Mouse (Mus musculus) G1E (cell line): ENCODE measurements around the gene Lrtm1. TPM values are rescaled to one million over a fixed set of nuclear protein-coding genes. Genes with fewer than 3 reads are reported as not detected.

Experiments
- ATAC-seq: 2 replicates; pipeline ENCODE4 v1.8.0; 2016; ENCODE audit warnings: mild to moderate bottlenecking; ENCODE audit not compliant: insufficient number of reproducible peaks, poor library complexity, low FRiP score, severe bottlenecking; ENCODE audit errors: extremely low read depth
- DNase-seq: peaks from one replicate; pipeline ENCODE4 v3.0.0; 2012; ENCODE audit warnings: low spot score
- H3K27me3 ChIP-seq: 2 replicates; pipeline ENCODE4 v1.6.1; 2012; ENCODE audit warnings: mild to moderate bottlenecking, low read length, inconsistent platforms; ENCODE audit not compliant: insufficient read depth
- H3K36me3 ChIP-seq: replicated peaks from 2 replicates; pipeline ENCODE3; 2012; ENCODE audit warnings: mild to moderate bottlenecking, inconsistent platforms
- H3K4me1 ChIP-seq: 2 replicates; pipeline ENCODE4 v1.6.1; 2012; ENCODE audit warnings: low read depth, low read length, inconsistent platforms, mixed read lengths; ENCODE audit not compliant: insufficient read depth
- H3K4me3 ChIP-seq: 2 replicates; pipeline ENCODE4 v1.5.1; 2012; ENCODE audit warnings: low read depth, mild to moderate bottlenecking, inconsistent platforms, low read length, moderate library complexity, mixed read lengths
- H3K9me3 ChIP-seq: replicated peaks from 2 replicates; pipeline ENCODE4 v1.6.1; 2012; ENCODE audit warnings: inconsistent platforms
- CTCF ChIP-seq: IDR thresholded peaks from 2 replicates; pipeline ENCODE4 v1.5.1; 2012; ENCODE audit warnings: low read depth, low read length, inconsistent platforms, mixed read lengths
- GATA1 ChIP-seq: IDR thresholded peaks from 2 replicates; pipeline ENCODE4 v1.6.1; 2012; ENCODE audit warnings: borderline replicate concordance, low read length, inconsistent platforms, mixed read lengths
- GATA2 ChIP-seq: IDR thresholded peaks from 2 replicates; pipeline ENCODE4 v1.6.1; 2012; ENCODE audit warnings: low read depth, low read length, inconsistent platforms, borderline replicate concordance
- POLR2AphosphoS5 ChIP-seq: IDR thresholded peaks from 2 replicates; pipeline ENCODE4 v1.6.1; 2012; ENCODE audit warnings: low read depth, low read length, inconsistent platforms; ENCODE audit not compliant: insufficient replicate concordance
- TAL1 ChIP-seq: conservative IDR thresholded peaks from 2 replicates; pipeline ENCODE4 v1.6.1; 2012; ENCODE audit warnings: low read depth, low read length, inconsistent platforms, mixed read lengths
- polyA plus RNA-seq: library from polyadenylated mRNA; stranded (reverse); fragments of >175 nt; gene quantifications from 2 replicates; pipeline ENCODE4 v1.2.3, GENCODE M21; 2012
- total RNA-seq, 2 experiments: library from RNA; stranded (forward) in 1 of 2; stranded (reverse) in 1 of 2; fragments of 200-1000 nt in 1 of 2; fragments of >200 nt in 1 of 2; fragmentation: Nextera tagmentation in 1 of 2; gene quantifications; 2 replicates each; pipeline ENCODE4 v1.2.3; 2014 to 2017

Gene Lrtm1
- total and polyA plus RNA-seq, 3 experiments: 0.16 TPM; not detected in 2

- TF ChIP-seq POLR2AphosphoS5 (no peak), GATA2 (no peak), CTCF (no peak), TAL1 (no peak), GATA1 (no peak)
- peaks cover 18% of the 10 kb centered on the region for H3K9me3 ChIP-seq
- H3K4me3 ChIP-seq: no peak overlapping the region
- no peak for ATAC-seq
- DNase-seq: no peak
- no peaks in the 10 kb centered on the region for H3K36me3 ChIP-seq
- no peaks in the 10 kb centered on the region for H3K27me3 ChIP-seq
- no peaks in the 10 kb centered on the region for H3K4me1 ChIP-seq
Observed at GRCm38 (mm10) chr14:29030519-29030918, 12.5 kb downstream of the Lrtm1 start.

GRCm38 (mm10) chr14:29031858-29032395 lies 13.9 kb downstream of the Lrtm1 start:
- no peaks in the 10 kb centered on the region for H3K27me3 ChIP-seq
- DNase-seq: no peak
- H3K4me3 ChIP-seq: no peak overlapping the region
- H3K4me1 ChIP-seq: no peaks in the 10 kb centered on the region
- peaks cover 17% of the 10 kb centered on the region for H3K9me3 ChIP-seq
- TF ChIP-seq TAL1 (no peak), GATA1 (no peak), CTCF (no peak), GATA2 (no peak), POLR2AphosphoS5 (no peak)
- ATAC-seq: no peak
- H3K36me3 ChIP-seq: no peaks in the 10 kb centered on the region

- Histone ChIP-seq H3K4me3 (no peak overlapping the region), H3K9me3 (peaks cover 3% of the 10 kb centered on the region; the same call in 1 of the 2 replicates), H3K4me1 (no peaks in the 10 kb centered on the region), H3K36me3 (no peaks in the 10 kb centered on the region), H3K27me3 (no peaks in the 10 kb centered on the region)
- DNase-seq (no peak), ATAC-seq (no peak)
- TF ChIP-seq GATA1: no peak
- no peak for TF ChIP-seq POLR2AphosphoS5
- TF ChIP-seq CTCF: no peak
- TF ChIP-seq TAL1: no peak
- TF ChIP-seq GATA2: no peak
Observed at GRCm38 (mm10) chr14:29038246-29038645, 20.2 kb downstream of the Lrtm1 start.

DNA sequence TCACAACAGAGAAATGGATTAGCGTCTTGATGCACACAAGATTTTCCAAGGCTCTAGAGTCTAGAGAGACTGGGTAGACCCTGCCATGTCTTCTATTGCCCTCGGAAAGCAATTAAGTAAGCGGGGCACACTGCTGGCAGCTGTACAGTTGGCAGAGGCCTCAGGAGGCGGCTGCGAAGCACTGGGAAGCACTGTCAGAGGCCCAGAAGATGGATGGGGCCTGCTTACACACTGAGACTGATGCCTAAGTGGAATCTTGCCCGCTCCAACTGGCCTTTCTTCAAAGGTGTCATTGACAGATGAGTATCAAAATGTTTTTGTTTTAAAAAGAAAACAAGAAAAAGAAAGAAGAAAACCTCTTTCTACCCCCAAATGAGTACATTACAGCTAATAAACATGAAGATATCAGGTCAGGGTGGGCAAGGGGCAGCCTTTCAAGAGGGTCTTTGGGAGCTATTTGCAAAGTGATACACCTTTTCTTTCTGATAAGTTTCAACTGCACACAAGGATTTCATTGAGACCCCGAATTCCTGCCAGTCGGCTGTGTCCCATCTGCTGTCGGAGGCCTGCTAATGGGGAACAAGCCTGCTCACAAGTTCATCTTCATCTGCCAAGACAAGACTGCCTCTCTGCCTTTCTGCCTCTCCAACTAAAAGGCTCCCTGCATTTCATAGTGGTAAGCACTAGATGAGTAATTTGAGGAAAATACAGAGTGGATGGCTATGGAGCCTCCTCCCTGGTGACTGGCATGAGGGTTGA lies 22.8 kb downstream of the Lrtm1 start:
- ATAC-seq (no peak), DNase-seq (no peak)
- TF ChIP-seq TAL1: no peak
- TF ChIP-seq CTCF: no peak
- TF ChIP-seq GATA2: no peak
- TF ChIP-seq POLR2AphosphoS5: no peak
- TF ChIP-seq GATA1: no peak
- no peak overlapping the region for H3K4me3 ChIP-seq
- H3K36me3 ChIP-seq: no peaks in the 10 kb centered on the region
- H3K4me1 ChIP-seq: no peaks in the 10 kb centered on the region
- peaks cover 3% of the 10 kb centered on the region; the same call in 1 of the 2 replicates for H3K9me3 ChIP-seq
- H3K27me3 ChIP-seq: no peaks in the 10 kb centered on the region

GRCm38 (mm10) chr14:29041498-29041897 lies 23.5 kb downstream of the Lrtm1 start:
- Histone ChIP-seq H3K27me3 (no peaks in the 10 kb centered on the region), H3K36me3 (no peaks in the 10 kb centered on the region), H3K4me1 (no peaks in the 10 kb centered on the region), H3K9me3 (peaks cover 3% of the 10 kb centered on the region; the same call in 1 of the 2 replicates), H3K4me3 (no peak overlapping the region)
- no peak for ATAC-seq
- no peak for DNase-seq
- no peak for TF ChIP-seq CTCF
- TF ChIP-seq GATA1: no peak
- TF ChIP-seq TAL1: no peak
- no peak for TF ChIP-seq GATA2
- no peak for TF ChIP-seq POLR2AphosphoS5

- no peak for TF ChIP-seq CTCF
- TF ChIP-seq TAL1: no peak
- TF ChIP-seq GATA2: no peak
- TF ChIP-seq POLR2AphosphoS5: no peak
- no peak for TF ChIP-seq GATA1
- DNase-seq: no peak
- no peak for ATAC-seq
- Histone ChIP-seq H3K4me1 (no peaks in the 10 kb centered on the region), H3K27me3 (no peaks in the 10 kb centered on the region), H3K36me3 (no peaks in the 10 kb centered on the region), H3K9me3 (peaks cover 3% of the 10 kb centered on the region; the same call in 1 of the 2 replicates), H3K4me3 (no peak overlapping the region)
Observed at GRCm38 (mm10) chr14:29042355-29042754, 24.3 kb downstream of the Lrtm1 start.
